Mouse (Mus musculus) myocyte (in vitro differentiated cells): ENCODE measurements around the gene Miga1.

Experiments
- CEBPB ChIP-seq: IDR thresholded peaks from 2 replicates; pipeline ENCODE4 v1.6.1; 2011; ENCODE audit warnings: mild to moderate bottlenecking, moderate library complexity; ENCODE audit not compliant: poor library complexity, insufficient read depth, severe bottlenecking
- E2F4 ChIP-seq: IDR thresholded peaks from one replicate; pipeline ENCODE4 v1.6.1; 2011; ENCODE audit warnings: mild to moderate bottlenecking, control low read depth, moderate library complexity; ENCODE audit not compliant: insufficient read depth
- MAX ChIP-seq: IDR thresholded peaks from one replicate; pipeline ENCODE4 v1.6.1; 2011; ENCODE audit warnings: low read depth, mild to moderate bottlenecking, control low read depth
- MYOD1 ChIP-seq, 3 experiments: IDR thresholded peaks; one replicate each; pipeline ENCODE4 v1.6.1; 2011; ENCODE audit warnings: control low read depth in 2 of 3, low read depth in 2 of 3, mild to moderate bottlenecking in 2 of 3, moderate library complexity in 1 of 3; ENCODE audit not compliant: insufficient read length in 2 of 3, control insufficient read depth in 1 of 3
- MYOG ChIP-seq, 3 experiments: IDR thresholded peaks; one replicate each; pipeline ENCODE4 v1.6.1; 2011; ENCODE audit warnings: control low read depth in 2 of 3, low read depth in 2 of 3, mild to moderate bottlenecking in 2 of 3; ENCODE audit not compliant: insufficient read length in 2 of 3, control insufficient read depth in 1 of 3, insufficient read depth in 1 of 3
- POLR2A ChIP-seq: IDR thresholded peaks from one replicate; pipeline ENCODE4 v1.6.1; 2011; ENCODE audit warnings: low read depth, mild to moderate bottlenecking, control low read depth, moderate library complexity; ENCODE audit not compliant: insufficient read length
- POLR2AphosphoS2 ChIP-seq: IDR thresholded peaks from one replicate; pipeline ENCODE4 v1.6.1; 2011; ENCODE audit warnings: low read depth, control low read depth; ENCODE audit not compliant: insufficient read length
- SRF ChIP-seq: IDR thresholded peaks from one replicate; pipeline ENCODE4 v1.6.1; 2011; ENCODE audit warnings: low read depth; ENCODE audit not compliant: control insufficient read depth, insufficient read length
- TCF12 ChIP-seq: IDR thresholded peaks from one replicate; pipeline ENCODE4 v1.6.1; 2011; ENCODE audit warnings: mild to moderate bottlenecking, control low read depth; ENCODE audit not compliant: poor library complexity, insufficient read depth, severe bottlenecking
- TCF3 ChIP-seq: IDR thresholded peaks from one replicate; pipeline ENCODE4 v1.6.1; 2011; ENCODE audit warnings: low read depth, control low read depth; ENCODE audit not compliant: insufficient read length
- USF1 ChIP-seq: IDR thresholded peaks from one replicate; pipeline ENCODE4 v1.6.1; 2011; ENCODE audit warnings: low read depth, mild to moderate bottlenecking, control low read depth, moderate library complexity

GRCm38 (mm10) chr3:152332545-152333300 lies 7.5 kb downstream of the Miga1 start:
- no peak for TF ChIP-seq POLR2A
- TF ChIP-seq E2F4: no peak
- TF ChIP-seq POLR2AphosphoS2: no peak
- TF ChIP-seq USF1: no peak
- TF ChIP-seq MAX: no peak
- no peak for TF ChIP-seq TCF12
- TF ChIP-seq CEBPB: no peak
- TF ChIP-seq MYOD1 (IDR thresholded peaks at IDR 0.05; ENCODE audit: control insufficient read depth in 1 of 3, insufficient read length in 2 of 3, low read depth in 2 of 3): no peak
- no peak for TF ChIP-seq TCF3
- no peak for TF ChIP-seq SRF
- TF ChIP-seq MYOG (IDR thresholded peaks at IDR 0.05; ENCODE audit: control insufficient read depth in 1 of 3, insufficient read depth in 1 of 3, insufficient read length in 2 of 3, low read depth in 2 of 3): no peak
